Mouse (Mus musculus) hematopoietic stem cell, adult 5-6 weeks (primary cell): ENCODE data around the gene Gm266. TPM values are rescaled to one million over a fixed set of nuclear protein-coding genes. Genes with fewer than 3 reads are reported as not detected.

ENCODE experiments used
- total RNA-seq: library from RNA; stranded (forward); fragments of 172-1452, 232-1000 nt; gene quantifications from 2 replicates; pipeline ENCODE4 v1.2.3, GENCODE M21; 2017

The Gm266 gene
- total RNA-seq, 1 experiment from 2014 or later = not detected

Other genes starting within 250 kb of the Gm266 start
- gene Amn, start 214.7 kb downstream of the Gm266 start, total RNA-seq = not detected in 2 replicates
- 7.2 and 8.0 TPM in 2 replicates for gene Cdc42bpb, start 108.1 kb downstream of the Gm266 start, total RNA-seq
- not detected in 2 replicates for gene Lbhd2, start 79.0 kb downstream of the Gm266 start, total RNA-seq
- gene Exoc3l4, start 68.8 kb downstream of the Gm266 start, total RNA-seq = 0.19 and 0.79 TPM in 2 replicates
- gene Tnfaip2, start 43.4 kb downstream of the Gm266 start, total RNA-seq = 15.1 and 39.1 TPM in 2 replicates
- 352 and 436 TPM in 2 replicates for gene Eif5, start 52.2 kb upstream of the Gm266 start, total RNA-seq
- gene Mark3, start 88.7 kb upstream of the Gm266 start, total RNA-seq = 68.9 and 75.9 TPM in 2 replicates
- 5.1 and 8.1 TPM in 2 replicates for gene Ckb, start 186.5 kb upstream of the Gm266 start, total RNA-seq
- gene Trmt61a, start 192.3 kb upstream of the Gm266 start, total RNA-seq = 5.3 and 8.7 TPM in 2 replicates
- gene Bag5, start 227.4 kb upstream of the Gm266 start, total RNA-seq = 47.1 and 51.4 TPM in 2 replicates
- 53.0 and 58.3 TPM in 2 replicates for gene Apopt1, start 227.4 kb upstream of the Gm266 start, total RNA-seq